Mouse (Mus musculus): Measurements from ENCODE around the gene Tpi1.

DNA sequence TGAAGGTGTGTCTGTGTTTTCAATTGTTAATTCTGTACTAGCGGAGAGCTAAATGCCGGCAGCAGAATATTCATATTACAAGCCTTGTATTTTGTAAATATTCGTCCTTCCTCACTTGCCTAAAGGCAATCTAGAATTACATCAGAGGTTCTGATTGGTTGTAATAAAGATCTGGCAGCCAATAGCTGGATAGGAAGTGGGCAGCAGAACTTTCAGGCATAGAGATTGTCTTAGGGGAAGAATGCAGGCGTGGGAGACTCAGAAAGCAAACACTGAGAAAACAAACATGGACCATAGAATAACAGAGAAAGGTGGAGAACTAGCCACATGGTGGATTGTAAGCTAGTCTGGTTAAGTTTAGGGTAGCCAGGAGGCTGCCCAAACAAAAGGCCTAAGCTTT is 24.0 kb downstream of the Tpi1 start:
- TF ChIP-seq CTCF (IDR thresholded peaks at IDR 0.05; ENCODE audit: borderline replicate concordance, control insufficient read depth, extremely low read depth, insufficient read depth, low read length, poor library complexity) (no peak), POLR2A (IDR thresholded peaks at IDR 0.05; ENCODE audit: control insufficient read depth, extremely low read depth, insufficient read depth, low read length, poor library complexity) (no peak)

Data from thymus, adult 2 months (tissue).